Comparison of ENCODE assay signal across 27 mouse cellular contexts in genomic region chr2:161012577-161013251, GRCm38 (mm10).
DNase-seq lines count a peak whose midpoint lies in the region; ATAC-seq and TF ChIP-seq lines count a peak whose summit lies in the region.
"Had no signal": no experiment of that assay in that cellular context is flagged by ENCODE, and none has a peak within 500 bp of the region (broad histone marks: within the 10 kb centered on the region; RNA-seq: fewer than 3 reads in every experiment).

No protein-coding gene starts in this region.

- H3K4me2 ChIP-seq in forebrain, postnatal 0 days (ENCODE audit: low read depth) = no peak overlapping the region
- H3K4me2 ChIP-seq: embryonic facial prominence, embryonic 13.5 days; forebrain, embryonic 12.5 days; hindbrain, embryonic 13.5 days; liver, embryonic 15.5 days; lung, embryonic 15.5 days; midbrain, embryonic 13.5 days; neural tube, embryonic 12.5 days had no signal

- no peaks in the 10 kb centered on the region for H3K4me1 ChIP-seq in forebrain, postnatal 0 days (ENCODE audit: insufficient read depth)
- H3K4me1 ChIP-seq: embryonic facial prominence, embryonic 13.5 days; forebrain, embryonic 12.5 days; hindbrain, embryonic 13.5 days; limb, embryonic 10.5 days; liver, embryonic 15.5 days; lung, embryonic 15.5 days; midbrain, embryonic 13.5 days; neural tube, embryonic 12.5 days had no signal

- DNase-seq in kidney, adult 8-10 months = peak; percentile 16 to 47
- no peak for DNase-seq in kidney, adult 11 months
- DNase-seq in right cerebral cortex, adult 18-20 months = peak; percentile 62
- DNase-seq in right cerebral cortex, postnatal 4 days = no peak
- peak; percentile 14 to 45 for DNase-seq in kidney, postnatal 25 days
- DNase-seq in right cerebral cortex, postnatal 36 days (ENCODE audit: low spot score in 2 of 2) = peak; percentile 14 to 36
- DNase-seq in forebrain, postnatal 0 days = no peak
- DNase-seq: adrenal gland, adult 8-10 months; cerebellum, adult 2 months; cerebellum, postnatal 36 days; embryo, embryonic 11 days; gastrocnemius, postnatal 25 days; heart, postnatal 36 days; liver; lung, postnatal 36 days; spleen, adult 18-20 months had no signal

- no peak for TF ChIP-seq CTCF in forebrain, postnatal 0 days (IDR thresholded peaks at IDR 0.05; ENCODE audit: low read depth)

- H3K4me3 ChIP-seq in forebrain, postnatal 0 days (ENCODE audit: low read depth, low read length) = no peak overlapping the region
- H3K4me3 ChIP-seq: embryonic facial prominence, embryonic 13.5 days; erythroblast, embryonic 14.5 days; forebrain, embryonic 12.5 days; hindbrain, embryonic 13.5 days; limb, embryonic 10.5 days; liver, embryonic 15.5 days; lung, embryonic 15.5 days; megakaryocyte, embryonic 14.5 days; midbrain, embryonic 13.5 days; neural tube, embryonic 12.5 days had no signal

- H3K9me3 ChIP-seq in forebrain, postnatal 0 days (ENCODE audit: low read length) = no peaks in the 10 kb centered on the region
- H3K9me3 ChIP-seq: embryonic facial prominence, embryonic 13.5 days; forebrain, embryonic 12.5 days; hindbrain, embryonic 13.5 days; limb, embryonic 10.5 days; liver, embryonic 15.5 days; lung, embryonic 15.5 days; megakaryocyte, embryonic 14.5 days; midbrain, embryonic 13.5 days; neural tube, embryonic 12.5 days had no signal

- ATAC-seq in forebrain, postnatal 0 days = no peak
- ATAC-seq: activated CD4-positive, CD25-positive, alpha-beta regulatory T cell, adult 4 months; midbrain, embryonic 13.5 days had no signal

- peaks cover 70% of the 10 kb centered on the region for H3K36me3 ChIP-seq in forebrain, postnatal 0 days (ENCODE audit: insufficient read depth)

- 93% methylated on average over 16 of the region's 16 CpGs for WGBS in forebrain, postnatal 0 days

- no peaks in the 10 kb centered on the region for H3K27me3 ChIP-seq in forebrain, postnatal 0 days (ENCODE audit: insufficient read depth, low read length)
- H3K27me3 ChIP-seq: embryonic facial prominence, embryonic 13.5 days; forebrain, embryonic 12.5 days; hindbrain, embryonic 13.5 days; liver, embryonic 15.5 days; lung, embryonic 15.5 days; megakaryocyte, embryonic 14.5 days; midbrain, embryonic 13.5 days; neural tube, embryonic 12.5 days had no signal

- no peak overlapping the region for H3K27ac ChIP-seq in forebrain, postnatal 0 days (ENCODE audit: low read depth, low read length)
- H3K27ac ChIP-seq: embryonic facial prominence, embryonic 13.5 days; forebrain, embryonic 12.5 days; hindbrain, embryonic 13.5 days; limb, embryonic 10.5 days; liver, embryonic 15.5 days; lung, embryonic 15.5 days; midbrain, embryonic 13.5 days; neural tube, embryonic 12.5 days had no signal

- H3K9ac ChIP-seq in forebrain, postnatal 0 days = no peak overlapping the region
- H3K9ac ChIP-seq: embryonic facial prominence, embryonic 13.5 days; forebrain, embryonic 12.5 days; hindbrain, embryonic 13.5 days; liver, embryonic 15.5 days; lung, embryonic 15.5 days; midbrain, embryonic 13.5 days; neural tube, embryonic 12.5 days had no signal

Comparison
In these comparisons a context has a peak if more than half of its experiments do, and no peak if none do; other contexts are left out.
1. DNase-seq: peak in kidney, adult 8-10 months (2 of 2), right cerebral cortex, adult 18-20 months (single experiment), kidney, postnatal 25 days (2 of 2) and right cerebral cortex, postnatal 36 days (2 of 2); none in kidney, adult 11 months (single experiment), right cerebral cortex, postnatal 4 days (single experiment) and forebrain, postnatal 0 days (single experiment).